Mouse (Mus musculus) 3T3-L1 (cell line): Measurements from ENCODE around the gene Nrde2.
"Not testable (repeated sequence)": the region's sequence is repeated elsewhere in the genome, so short reads cannot be mapped to it uniquely, and the experiment has no call there.

ENCODE experiments used
- DNase-seq: peaks from one replicate; pipeline ENCODE4 v3.0.0-alpha.2; 2015; ENCODE audit warnings: low read depth, low spot score

Nrde2 gene

DNA sequence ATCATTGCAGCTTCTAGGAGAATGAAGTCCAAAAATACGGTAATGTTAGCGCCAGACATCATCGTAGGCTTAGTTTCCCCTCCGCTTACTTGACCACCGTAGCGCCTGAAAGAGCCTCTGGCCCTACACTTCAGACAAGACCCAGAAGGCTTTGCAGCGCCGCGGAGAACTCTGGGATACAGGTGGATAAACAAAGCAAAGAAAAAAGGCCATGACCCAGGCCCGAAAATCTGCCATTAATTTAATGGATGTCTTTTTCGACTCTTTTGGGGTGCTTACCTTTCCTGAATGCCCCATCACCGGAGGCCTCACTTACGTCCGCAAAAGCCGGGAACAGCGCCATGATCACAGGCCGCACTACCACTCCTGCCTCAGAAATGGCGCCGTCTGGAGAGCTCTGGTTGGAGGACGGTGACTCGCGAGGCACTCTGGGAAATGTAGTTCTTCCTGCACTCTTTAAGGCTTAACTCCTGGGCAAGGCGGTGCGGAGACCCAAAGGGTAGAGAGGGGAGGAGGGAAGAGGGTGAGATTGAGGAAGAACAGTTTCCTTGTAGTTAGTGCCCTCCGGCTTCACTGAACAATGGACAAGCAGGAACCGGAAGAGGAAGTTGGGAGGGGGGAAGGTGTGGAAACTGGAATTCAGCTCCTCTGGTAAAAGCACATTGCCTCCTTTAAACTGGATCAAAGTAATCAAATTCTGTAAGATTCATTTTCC is at the start of gene Nrde2:
Gene Nrde2 (minus strand): TSS at position 393 of the 715 bp plus-strand sequence.
- DNase-seq, result peak; percentile 95

DNA sequence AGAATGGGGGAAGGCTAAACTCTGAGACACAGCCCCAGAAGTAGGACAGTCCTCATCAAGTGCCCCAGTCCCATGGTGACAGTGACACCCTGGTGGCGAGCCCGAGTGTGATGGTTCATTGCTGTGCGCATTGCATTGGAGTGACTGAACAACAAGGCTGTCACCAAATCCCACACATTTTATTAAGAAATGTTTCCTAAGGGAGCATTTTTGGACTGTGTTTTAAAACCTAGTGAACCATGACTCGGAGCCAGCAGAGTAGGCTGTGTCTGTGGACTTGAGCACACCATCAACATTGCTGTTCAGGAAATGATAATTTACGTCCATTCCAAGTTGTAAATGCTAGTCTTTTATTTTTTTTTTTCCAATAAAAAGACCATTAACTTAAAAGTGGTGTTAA is 47.5 kb upstream of the Nrde2 start:
- no peak for DNase-seq

DNA sequence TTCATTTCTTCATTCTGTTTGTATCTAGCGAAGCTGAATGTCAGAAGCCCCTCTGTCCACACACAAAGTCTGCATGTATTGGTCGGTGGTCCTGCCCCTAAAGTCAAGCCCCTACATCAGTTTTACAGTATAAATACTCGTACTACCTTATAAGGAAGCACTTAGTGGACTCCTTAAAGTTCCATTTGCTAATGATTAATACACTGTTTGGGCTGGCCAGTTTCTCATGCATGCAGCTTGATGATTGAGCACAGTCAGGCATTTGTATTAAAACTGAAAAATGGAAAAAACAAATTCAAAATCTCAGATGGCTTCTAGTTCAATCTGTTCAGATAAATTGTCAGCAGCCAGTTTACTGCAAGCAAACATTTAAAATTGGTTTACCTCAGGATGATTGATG is 47.1 kb upstream of the Nrde2 start:
- DNase-seq, result no peak

DNA sequence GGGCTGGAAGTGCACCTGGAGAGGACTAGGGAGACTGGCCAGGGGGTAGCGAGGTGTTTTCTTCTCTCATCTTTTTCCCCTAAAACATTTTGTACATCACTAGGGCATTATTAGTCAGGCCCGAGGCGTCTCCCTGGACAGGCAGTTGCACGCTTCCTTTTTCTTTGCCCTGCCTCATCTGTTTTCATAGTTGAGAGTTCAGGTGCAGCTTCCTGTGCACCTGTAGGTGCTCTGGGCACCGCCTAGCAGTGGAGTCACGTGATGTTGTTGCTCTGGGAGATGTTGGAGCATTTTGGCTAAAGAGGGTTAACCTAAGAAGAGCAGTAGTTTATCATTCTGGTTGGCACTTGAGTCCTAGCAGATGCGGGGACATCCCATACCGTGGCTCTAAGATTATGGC is 45.7 kb upstream of the Nrde2 start:
- no peak for DNase-seq

DNA sequence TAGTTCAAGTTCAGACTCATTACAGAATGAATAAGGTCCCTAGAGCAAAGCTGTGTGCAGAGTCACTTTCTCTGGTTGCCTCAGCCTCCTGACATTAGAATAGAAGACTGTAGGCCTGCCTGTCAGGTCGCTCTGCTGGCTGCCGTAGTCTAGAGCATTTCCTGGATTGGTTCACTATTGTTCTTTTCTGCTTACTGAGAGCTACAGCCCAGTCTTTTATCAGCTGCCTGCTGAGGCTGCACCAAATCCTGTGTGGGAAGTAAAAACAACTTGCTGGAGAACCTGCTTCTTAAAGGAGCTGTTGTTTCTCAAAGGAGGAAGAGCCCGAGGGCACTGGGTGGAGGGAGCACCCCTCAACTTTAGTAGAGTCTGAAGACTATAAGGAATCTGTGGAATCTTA is 44.3 kb upstream of the Nrde2 start:
- DNase-seq, result no peak

DNA sequence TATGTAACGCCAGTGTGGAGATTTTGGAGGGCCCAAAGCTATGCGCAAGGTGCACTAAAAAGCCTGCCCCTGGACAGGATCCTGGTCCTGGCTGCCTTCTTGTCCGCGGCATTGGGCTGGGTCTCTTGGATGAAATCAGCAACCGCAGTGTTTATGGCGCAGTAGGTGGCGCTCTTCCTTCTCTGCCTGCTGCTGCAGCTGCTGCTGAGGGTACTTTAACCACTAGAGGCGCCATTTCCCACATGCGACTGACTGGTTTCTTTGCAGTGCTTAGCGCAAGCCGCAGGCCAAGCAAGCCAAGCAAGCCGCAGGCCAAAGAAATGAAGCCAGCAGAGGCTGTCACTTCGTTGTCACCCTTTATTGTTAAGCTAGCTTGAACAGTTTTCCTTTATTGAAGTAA is 42.4 kb upstream of the Nrde2 start:
- peak; percentile 98 for DNase-seq

DNA sequence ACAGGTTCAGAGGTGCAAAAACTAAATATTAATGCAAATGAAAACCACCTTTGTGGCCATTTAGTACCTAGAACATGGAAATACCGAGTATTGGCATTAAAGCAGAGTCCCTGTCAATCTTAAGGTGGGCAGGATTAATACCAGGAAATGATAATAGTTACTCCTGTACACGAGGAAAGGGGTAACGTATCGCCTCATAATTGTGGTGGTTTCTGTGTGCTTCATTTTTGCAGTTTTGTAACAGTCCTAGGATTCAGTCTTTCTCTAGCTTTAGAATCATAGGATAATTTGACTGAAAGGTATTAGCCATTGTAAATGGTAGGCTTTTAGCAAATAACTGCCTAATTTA is 41.9 kb upstream of the Nrde2 start:
- no peak for DNase-seq

DNA sequence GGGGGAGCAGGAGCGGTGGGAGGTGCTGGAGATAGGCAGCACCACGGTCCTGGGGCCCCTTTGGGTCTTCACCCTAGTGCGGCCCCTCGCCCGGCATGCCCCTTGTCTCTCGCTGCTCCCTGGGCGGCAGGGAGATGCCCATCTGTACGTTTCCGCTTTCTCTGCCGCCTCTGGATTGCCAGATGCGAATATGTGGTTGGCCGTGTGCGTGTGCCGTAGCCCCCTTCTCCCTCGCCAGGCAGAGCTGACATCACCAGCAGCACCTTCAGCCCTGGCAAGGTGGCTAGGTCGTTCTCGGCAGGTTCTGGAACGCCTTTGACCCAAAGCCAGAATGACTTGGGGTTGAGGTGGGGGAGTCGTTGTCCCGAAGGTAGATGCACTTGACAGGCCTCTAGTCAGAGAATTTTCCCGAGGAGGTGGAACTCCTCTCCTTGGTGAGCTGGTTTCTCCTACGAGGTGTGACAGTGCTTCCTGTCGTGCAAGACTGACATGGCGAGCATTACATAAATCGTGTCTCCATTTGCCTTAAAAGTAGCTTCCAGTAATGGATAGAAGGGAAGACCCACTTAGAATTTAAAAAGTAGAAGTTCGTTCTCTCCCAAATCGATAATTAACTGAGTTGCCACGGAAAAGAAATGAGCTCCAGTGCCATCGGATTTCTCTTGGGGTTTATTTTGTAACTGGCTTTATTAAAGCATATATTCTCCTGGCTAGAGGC is 41.4 kb upstream of the Nrde2 start:
- DNase-seq, result peak; percentile 45

DNA sequence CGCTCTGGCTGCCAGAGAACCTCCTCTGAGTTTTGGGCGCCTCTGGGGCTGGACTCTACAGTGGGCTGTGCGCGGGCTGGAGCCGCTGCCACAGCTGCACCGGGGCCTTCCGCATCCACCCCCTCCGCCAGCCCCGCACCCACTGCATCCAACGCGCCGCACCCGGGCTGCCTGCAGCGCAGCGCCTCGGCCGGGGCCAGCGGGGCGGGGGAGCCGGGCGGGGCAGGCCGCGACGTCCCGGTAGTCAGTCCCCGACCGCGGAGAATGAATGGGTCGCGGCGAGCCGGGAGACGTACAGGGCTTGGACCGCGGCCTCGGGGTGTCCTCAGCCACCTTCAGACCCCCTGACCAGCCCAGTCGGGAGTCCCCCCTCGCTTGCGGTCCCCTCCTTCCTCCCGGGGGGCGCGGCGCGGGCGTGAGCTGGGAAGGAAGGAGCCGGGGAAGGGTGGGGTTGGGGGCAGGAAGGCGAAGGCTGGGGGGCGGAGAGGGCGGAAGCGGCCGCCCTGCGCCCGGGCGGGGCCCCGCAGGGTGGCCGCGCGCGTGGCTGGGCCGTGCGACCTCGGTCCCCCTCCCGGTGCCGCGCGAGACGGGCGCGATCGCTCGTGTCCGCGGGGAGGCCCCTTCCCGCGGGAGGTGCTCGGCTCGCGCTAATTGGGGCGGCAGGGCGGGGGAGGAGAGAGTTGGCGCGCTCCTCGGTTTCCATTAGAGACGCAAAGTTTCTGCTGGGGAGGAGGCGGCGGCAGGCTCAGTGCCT is 40.6 kb upstream of the Nrde2 start:
- DNase-seq, result peak; percentile 45

DNA sequence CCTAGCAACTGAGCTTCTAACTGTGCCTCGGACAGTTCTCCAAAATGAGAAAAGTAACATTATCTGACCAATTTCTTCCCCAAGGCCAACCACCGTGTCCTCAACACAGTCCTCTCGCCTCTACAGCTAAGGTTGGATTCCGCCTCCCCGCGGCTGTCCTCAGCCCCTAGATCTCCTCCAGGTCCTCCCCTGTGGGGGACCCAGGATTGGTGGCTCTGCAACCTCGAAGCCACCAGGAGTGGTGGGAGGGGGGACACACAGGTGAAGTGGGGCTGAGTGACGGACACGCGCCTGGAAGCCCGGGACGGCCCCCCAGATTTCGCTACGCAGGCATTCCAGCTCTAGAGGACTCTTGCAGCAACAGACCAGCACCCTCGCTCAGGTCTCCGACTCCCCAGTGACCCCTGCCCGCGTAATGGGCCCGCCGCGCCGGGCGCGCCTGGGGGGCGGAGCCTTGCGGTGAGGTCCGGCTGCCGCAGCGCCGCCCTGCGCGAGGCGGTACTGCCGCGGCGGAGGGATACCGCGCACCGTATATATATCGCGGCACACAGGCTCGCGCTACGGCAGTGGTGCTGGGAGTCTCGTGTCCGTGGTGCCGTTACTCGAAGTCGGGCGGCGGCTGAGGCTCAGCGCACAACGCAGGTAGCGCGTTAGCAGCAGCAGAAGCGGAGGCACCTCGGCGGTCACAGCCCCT is 39.7 kb upstream of the Nrde2 start, which contains the start of gene Calm1:
Gene Calm1 (plus strand): TSS at position 469 of the 694 bp plus-strand sequence.
- DNase-seq, result peak; percentile 83

DNA sequence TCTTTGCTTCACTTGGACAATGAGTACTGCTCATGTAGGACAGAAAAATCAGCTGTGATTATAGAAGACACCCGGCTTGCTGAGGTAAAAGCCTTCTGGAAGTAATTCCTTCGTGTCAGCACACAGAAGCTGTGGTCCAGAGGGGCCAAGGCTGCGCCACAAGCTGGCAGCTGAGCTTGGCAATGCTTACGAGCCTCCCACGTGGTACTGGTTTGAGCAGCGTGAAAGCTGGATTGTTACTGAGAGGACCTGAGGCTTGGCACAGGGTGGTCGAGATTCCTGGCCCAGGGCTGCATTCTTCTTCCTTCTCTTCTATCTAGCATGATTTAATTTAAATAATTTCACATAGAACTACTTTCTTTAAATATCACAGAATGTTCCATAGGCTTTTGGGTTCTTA is 37.3 kb upstream of the Nrde2 start:
- DNase-seq, result no peak

DNA sequence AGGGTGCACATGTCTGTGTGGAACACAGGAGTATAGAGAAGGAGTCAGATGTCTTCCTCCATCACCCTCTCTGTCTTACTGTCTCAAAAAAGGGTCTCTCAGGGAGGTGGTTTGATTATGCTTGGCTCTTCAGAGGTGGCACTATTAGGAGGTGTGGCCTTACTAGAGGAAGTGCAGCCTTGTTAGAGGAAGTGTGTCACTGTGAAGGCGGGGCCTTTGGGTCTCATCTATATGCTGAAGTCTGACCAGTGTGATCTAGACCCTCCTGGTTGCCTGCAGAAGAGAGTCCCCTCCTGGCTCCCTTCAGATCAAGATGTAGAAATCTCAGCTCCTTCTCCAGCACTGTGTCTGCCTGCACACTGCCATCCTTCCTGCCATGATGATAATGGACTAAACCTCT is 34.7 kb upstream of the Nrde2 start:
- no peak for DNase-seq

DNA sequence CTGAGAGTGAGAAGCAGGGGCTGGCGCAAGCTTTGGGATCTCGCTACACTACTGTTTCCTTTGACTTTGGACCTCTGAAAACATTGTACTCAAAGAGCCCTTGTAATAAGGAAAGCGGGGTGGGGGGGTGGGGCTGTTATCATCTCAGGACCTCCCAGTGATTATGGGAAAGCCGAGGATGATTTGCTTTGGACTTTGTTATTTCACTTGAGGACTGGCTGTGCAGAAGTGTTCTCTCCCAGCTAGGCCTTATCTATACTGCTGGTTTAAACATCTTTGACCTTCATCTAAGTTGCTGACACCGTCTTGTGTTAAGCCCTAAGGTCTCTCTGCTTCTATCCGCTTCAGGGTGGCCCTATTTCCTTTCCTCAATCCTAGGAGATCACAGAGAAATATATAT is 31.3 kb upstream of the Nrde2 start:
- no peak for DNase-seq

DNA sequence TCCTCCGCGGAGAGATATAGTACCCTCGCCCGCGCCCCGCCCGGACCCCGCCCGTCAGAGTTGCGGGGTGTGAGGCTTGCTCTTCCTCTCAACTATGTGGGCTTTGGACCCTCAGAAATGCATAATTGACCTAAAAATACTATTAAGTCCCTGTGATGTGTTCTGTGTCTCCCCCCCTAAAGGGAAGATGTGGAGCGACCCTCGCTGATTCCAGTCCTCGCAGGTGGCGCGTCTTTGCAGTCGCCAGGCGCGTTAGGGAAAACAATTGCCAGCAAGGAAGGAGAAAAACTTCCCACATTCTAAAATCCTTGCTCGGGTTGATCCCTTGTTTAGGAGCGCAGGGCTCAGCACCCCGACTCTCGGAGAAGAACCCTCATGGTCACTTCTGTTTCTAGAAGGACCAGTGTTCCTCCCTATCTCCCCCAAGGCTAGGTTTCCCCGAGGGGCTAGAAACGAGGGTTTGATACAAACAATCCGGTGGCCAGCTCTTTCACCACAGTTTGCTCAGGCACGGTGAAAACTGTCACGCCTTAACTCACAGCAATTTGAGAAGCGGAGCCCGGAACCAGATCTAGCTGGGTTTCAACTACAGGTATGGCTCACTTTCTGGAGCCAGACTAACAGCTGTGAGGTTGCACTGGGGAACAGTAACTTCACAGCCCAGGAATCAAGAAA is 28.4 kb upstream of the Nrde2 start:
- peak; percentile 48 for DNase-seq

DNA sequence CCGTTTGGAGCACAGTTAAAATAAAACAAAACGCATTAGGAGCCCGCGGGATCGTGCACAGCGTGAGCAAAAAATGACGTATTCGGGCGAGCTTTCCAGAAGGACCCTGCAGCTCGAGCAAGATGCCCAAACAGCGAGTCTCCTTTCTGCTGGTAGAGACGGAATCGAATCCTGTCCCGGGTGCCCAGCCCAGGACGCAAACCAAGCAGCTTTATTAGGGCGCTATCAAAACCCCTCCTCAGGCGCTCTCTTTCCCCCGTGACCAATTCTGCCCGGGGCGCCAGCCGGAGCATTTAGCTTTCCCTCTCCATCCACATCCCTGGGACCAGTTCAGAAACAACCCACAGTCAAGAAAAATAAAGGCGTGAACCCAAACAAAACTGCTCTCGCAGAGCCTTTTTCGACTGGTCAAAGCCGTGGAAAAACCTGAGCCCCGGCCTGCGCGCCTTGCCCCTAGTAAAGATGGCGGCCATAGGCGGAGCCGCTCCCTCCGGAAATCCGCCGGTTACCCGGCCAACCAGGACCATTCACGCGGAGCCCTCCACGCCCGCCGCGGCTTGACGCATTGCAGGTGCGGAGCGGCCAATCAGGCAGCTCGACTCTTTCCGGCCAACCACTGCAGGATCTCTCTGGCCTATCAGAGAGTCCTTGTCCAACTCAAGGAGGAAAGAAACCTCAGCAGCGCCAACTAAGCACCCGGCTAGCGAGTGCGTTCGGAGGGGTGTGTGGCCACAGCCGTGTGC is 27.7 kb upstream of the Nrde2 start:
- peak; percentile 97 for DNase-seq

DNA sequence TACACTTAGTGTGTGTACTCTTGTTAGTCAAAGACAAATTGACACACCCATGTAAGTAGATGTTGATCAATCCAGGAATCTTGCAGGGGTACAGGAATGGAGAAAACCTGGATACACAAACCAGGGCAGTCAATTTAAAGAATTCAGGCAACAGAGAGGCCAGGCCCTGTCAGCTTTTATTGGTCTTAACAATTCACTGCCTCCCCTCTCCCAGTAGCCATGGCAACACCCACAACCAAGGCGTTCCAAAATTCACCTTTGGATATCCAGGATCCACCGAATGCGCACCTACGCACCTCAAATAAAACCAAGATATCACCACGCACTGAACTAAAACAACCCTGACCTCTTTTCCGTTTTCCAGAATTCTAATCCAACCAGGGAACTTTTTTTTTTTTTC is 26.9 kb upstream of the Nrde2 start:
- peak; percentile 66 for DNase-seq

DNA sequence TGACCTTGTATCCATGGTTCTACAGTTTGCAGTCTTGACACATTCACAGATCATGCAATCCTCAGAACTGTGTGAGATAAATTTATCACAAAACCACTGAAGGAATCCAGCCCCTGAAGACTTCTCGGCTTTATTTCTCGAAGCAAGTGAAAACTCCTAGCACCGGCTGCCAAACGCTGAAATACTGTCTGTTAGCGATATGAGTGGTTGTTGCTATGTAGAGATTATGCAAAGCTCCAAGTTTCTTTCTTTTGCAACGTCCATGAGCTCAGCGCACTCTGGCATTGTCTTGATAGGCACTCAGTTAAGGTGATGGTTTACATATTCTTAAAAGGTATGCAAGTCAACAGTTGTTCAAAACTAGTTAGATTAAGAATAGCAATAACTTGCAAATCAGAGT is 26.4 kb upstream of the Nrde2 start:
- no peak for DNase-seq

DNA sequence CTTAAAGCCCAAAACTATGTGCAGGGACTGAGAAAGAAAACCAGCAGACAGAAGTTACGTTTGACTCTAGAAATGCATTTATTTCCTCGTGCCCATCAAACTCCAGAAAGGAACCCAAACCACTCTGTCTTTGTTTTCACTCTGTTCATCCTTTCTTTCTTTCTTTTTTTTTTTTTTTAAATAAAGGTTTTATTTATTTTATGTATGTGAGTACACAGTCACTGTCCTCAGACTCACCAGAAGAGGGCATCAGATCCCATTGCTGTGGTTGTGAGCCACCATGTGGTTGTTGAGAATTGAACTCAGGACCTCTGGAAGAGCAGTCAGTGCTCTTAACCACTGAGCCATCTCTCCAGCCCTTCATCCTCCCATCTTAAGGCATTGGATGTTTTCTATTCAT is 25.5 kb upstream of the Nrde2 start:
- not testable (repeated sequence) for DNase-seq

DNA sequence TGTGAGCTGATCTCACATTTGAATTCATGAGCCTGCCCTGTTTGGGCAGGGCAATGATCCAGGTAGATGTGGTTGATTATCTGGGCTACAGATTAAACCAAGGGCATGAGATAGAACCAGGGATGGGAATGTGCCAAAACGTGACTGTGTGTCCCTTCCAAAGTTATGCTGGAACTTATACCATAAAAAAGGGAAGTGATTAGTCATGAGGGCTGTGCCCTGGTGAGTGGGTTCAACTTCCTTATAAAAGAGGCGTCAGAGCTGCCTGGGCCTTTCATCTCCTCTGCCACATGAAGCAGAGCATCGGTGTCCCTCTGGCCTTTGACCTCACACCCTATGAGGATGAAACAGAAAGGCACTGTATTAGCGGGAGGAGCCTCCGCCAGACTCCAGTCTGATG is 24.5 kb upstream of the Nrde2 start:
- peak; percentile 25 for DNase-seq

DNA sequence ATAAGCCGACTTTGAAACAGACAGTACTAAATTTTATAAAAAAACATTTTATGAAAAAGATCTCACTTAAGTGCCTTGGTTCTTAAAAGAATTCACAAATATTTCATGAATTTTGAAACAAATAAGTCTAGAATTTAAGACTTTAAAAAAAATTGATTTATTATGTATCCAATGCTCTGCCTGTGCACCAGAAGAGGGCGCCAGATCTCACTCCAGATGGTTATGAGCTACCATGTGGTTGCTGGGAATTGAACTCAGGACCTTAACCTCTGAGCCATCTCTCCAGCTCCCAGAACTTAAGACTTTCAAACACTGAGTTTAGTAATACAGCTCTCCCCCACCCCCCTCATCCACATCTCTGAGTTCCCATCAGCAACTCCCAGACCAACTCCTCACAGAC is 23.2 kb upstream of the Nrde2 start:
- DNase-seq, result peak; percentile 34

DNA sequence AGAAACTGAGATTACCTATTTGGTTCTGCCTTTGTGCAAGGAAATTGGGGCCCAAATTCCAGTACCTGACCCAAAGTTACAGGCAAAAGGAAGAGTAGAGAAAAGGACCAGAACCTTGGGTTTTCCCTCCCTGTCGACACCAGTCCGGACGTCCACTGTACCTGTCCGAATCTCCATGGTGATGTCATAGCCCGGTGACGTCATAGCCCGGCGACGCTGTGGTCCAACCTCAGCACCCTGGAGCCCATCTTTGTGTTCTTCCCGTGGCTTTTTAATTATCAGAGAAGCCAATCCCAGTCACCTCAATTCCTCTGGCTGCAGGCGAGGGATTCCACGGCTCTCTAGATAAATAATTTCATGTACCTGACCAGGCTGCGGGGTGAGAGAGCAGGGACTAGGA is 21.3 kb upstream of the Nrde2 start:
- no peak for DNase-seq
